Mouse (Mus musculus) stomach, embryonic 15.5 days (tissue): ENCODE data around the gene Zbtb20. TPM values are rescaled to one million over a fixed set of nuclear protein-coding genes. Genes with fewer than 3 reads are reported as not detected.

ENCODE experiments used
- ATAC-seq: fragments of 200-750 bp; cut with Nextera tagmentation; 2 replicates; pipeline ENCODE4 v1.8.0; 2017; ENCODE audit warnings: low read depth, moderate number of reproducible peaks, moderate TSS enrichment; ENCODE audit not compliant: insufficient read depth, low FRiP score
- H3K27ac ChIP-seq: fragments of 300-500 bp; sonication (generic); 2 replicates; pipeline ENCODE4 v1.5.1; 2015; ENCODE audit warnings: mild to moderate bottlenecking, inconsistent platforms
- H3K27me3 ChIP-seq: fragments of 300-500 bp; sonication (generic); replicated peaks from 2 replicates; pipeline ENCODE4 v1.6.1; 2015; ENCODE audit warnings: inconsistent platforms
- H3K36me3 ChIP-seq: fragments of 300-500 bp; sonication (generic); 2 replicates; pipeline ENCODE4 v1.6.1; 2015; ENCODE audit warnings: inconsistent platforms
- H3K4me1 ChIP-seq: fragments of 300-500 bp; sonication (generic); 2 replicates; pipeline ENCODE4 v1.6.1; 2015; ENCODE audit warnings: inconsistent platforms
- H3K4me2 ChIP-seq: fragments of 300-500 bp; sonication (generic); 2 replicates; pipeline ENCODE4 v1.6.1; 2015; ENCODE audit warnings: mild to moderate bottlenecking, inconsistent platforms
- H3K4me3 ChIP-seq: fragments of 300-500 bp; sonication (generic); replicated peaks from 2 replicates; pipeline ENCODE4 v1.5.1; 2015; ENCODE audit warnings: inconsistent platforms
- H3K9ac ChIP-seq: fragments of 300-500 bp; sonication (generic); 2 replicates; pipeline ENCODE4 v1.6.1; 2015; ENCODE audit warnings: inconsistent platforms
- H3K9me3 ChIP-seq: fragments of 300-500 bp; sonication (generic); 2 replicates; pipeline ENCODE4 v1.6.1; 2016; ENCODE audit warnings: inconsistent platforms
- WGBS: fragments of 180-500 bp; shearing (Covaris S2); methylation state at CpG from one replicate; pipeline ENCODE4 v1.1.7; 2015; 5-methylcytosine and 5-hydroxymethylcytosine counted together
- polyA plus RNA-seq: library from polyadenylated mRNA; unstranded; fragments of >200 nt; fragmentation: Nextera tagmentation; extraction: Ambion mirVana; gene quantifications from 2 replicates; pipeline ENCODE4 v1.2.1, GENCODE M21; 2015

Zbtb20 gene
- polyA plus RNA-seq, 1 experiment from 2014 or later = 23.4 TPM

DNA sequence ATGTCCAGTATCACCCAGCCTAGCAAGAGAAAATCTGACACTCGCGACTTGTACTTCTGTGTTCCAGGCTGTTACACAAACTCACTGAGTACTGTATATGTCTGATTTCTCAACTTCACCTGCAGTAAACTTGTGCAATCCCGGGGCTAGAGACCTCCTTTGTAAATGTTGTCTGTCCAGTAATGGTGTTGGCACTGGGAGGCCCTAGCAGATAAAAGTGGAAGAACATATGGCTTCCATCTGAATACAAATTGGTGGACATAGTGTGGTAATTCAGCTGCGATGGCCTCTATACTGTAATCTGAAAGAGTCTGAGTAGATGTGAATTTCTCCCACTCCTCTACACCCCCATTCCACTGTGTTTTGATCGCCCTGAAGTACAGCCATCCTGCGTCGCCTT, 359.6 kb downstream of the Zbtb20 start:
- Histone ChIP-seq H3K36me3 (no peaks in the 10 kb centered on the region), H3K27me3 (no peaks in the 10 kb centered on the region), H3K27ac (peak overlapping the region; percentile 23; the same call in 1 of the 2 replicates), H3K4me1 (no peaks in the 10 kb centered on the region), H3K9me3 (no peaks in the 10 kb centered on the region), H3K4me2 (peak overlapping the region; percentile 32), H3K9ac (no peak overlapping the region), H3K4me3 (no peak overlapping the region)
- 44% methylated on average over 7 of the region's 7 CpGs for WGBS
- ATAC-seq = no peak

DNA sequence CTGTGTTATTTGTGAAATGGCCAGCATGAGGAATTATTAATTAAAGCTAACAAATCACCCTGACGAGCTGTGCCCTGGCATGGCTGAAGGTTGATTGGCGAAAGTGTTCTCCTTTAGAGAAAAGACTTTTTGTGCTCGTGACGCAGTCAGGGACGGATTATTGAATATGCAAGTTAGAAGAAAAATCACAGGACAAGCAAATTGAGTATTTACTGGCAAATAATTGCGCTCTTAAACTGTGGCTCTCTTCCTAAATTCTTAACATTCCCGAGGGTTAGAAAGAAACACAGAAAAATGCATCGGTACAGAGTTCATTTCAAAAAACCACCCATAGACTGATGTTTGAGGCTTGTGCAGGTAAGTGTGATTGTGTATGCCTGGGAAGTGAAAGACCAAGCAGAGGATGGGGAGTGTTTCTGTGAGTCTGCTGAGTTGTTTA, 360.1 kb downstream of the Zbtb20 start:
- Histone ChIP-seq H3K4me2 (peak overlapping the region; percentile 32), H3K4me3 (no peak overlapping the region; the same call in 1 of the 2 replicates), H3K4me1 (no peaks in the 10 kb centered on the region), H3K9ac (no peak overlapping the region), H3K27ac (peak overlapping the region; percentile 23; the same call in 1 of the 2 replicates), H3K36me3 (no peaks in the 10 kb centered on the region), H3K27me3 (no peaks in the 10 kb centered on the region), H3K9me3 (no peaks in the 10 kb centered on the region)
- ATAC-seq = no peak
- 36% methylated on average over 8 of the region's 8 CpGs for WGBS

DNA sequence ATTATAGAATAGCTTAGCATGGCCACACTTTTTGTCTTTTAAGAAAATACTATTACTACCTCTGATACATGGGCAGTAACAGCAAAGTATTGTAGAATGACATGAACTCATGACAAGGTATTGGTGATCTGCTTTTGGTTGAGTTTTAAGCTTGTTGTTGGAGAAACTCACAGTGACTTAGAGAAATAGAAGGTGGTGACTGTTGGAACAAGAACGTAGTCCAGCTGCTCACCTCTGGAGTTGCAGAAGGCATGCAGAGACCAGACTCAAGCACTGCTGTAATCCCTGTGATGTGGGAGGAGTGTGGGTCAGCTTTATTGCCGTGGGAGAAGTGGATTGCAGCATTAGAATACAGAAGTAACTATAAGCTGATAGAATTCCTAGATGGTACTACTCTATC, 361.9 kb downstream of the Zbtb20 start:
- H3K27me3 ChIP-seq = no peaks in the 10 kb centered on the region

DNA sequence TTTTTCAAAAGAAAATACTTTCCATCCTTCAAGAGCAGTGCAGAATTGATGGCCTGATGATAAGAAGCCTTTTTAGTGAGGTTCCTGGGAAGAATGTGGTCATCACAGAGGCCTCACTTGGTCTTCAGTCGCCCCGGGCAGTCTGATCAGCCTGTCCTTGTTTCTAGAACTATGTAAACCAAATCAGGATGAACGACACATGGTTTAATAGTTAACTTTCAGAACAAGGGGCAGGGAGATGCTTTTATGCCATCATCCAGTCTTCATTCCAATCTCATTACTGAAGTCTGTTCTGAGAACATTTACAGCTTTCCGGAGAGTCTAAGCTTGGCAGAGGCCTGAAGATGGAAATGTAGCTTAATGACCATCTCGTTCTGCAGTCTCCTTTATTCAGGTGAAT, 371.3 kb downstream of the Zbtb20 start:
- H3K36me3 ChIP-seq = no peaks in the 10 kb centered on the region
- H3K4me3 ChIP-seq = no peak overlapping the region
- H3K27me3 ChIP-seq = no peaks in the 10 kb centered on the region
- no peak overlapping the region for H3K4me2 ChIP-seq
- 57% methylated on average over 5 of the region's 5 CpGs for WGBS
- H3K27ac ChIP-seq = no peak overlapping the region
- H3K9ac ChIP-seq = no peak overlapping the region
- H3K4me1 ChIP-seq = no peaks in the 10 kb centered on the region
- H3K9me3 ChIP-seq = no peaks in the 10 kb centered on the region
- no peak for ATAC-seq

More for the DNA sequence above, 361.9 kb downstream of the Zbtb20 start:
- Histone ChIP-seq H3K4me2 (no peak overlapping the region), H3K4me3 (no peak overlapping the region), H3K27ac (no peak overlapping the region), H3K36me3 (no peaks in the 10 kb centered on the region), H3K4me1 (no peaks in the 10 kb centered on the region), H3K9me3 (no peaks in the 10 kb centered on the region), H3K9ac (no peak overlapping the region)
- ATAC-seq = no peak
- WGBS = 67% methylated on average over 2 of the region's 2 CpGs

DNA sequence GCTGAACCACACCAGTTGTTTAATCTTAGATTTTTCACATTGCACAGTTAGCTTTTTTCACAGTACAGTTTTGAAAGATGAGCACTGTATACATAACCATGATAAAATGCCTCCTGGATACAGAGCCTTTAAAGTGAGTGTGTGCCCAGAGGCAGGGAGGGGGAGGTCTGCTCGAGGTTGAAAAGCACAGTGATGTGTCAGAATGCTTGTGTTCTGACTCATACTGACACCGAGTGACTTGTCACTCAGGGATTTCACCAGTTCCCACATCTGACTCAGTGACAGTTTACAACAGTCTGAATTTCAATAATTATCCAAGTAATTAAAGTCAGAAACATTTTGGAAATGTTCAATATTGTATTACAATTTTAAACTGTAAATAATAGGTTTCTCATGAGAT, 377.4 kb downstream of the Zbtb20 start:
- no peaks in the 10 kb centered on the region for H3K27me3 ChIP-seq
- no peaks in the 10 kb centered on the region for H3K4me1 ChIP-seq
- H3K9me3 ChIP-seq = no peaks in the 10 kb centered on the region
- H3K4me2 ChIP-seq = no peak overlapping the region
- no peak for ATAC-seq
- no peak overlapping the region for H3K9ac ChIP-seq
- 22% methylated on average over 2 of the region's 2 CpGs for WGBS
- no peak overlapping the region for H3K4me3 ChIP-seq
- H3K36me3 ChIP-seq = no peaks in the 10 kb centered on the region
- H3K27ac ChIP-seq = no peak overlapping the region

DNA sequence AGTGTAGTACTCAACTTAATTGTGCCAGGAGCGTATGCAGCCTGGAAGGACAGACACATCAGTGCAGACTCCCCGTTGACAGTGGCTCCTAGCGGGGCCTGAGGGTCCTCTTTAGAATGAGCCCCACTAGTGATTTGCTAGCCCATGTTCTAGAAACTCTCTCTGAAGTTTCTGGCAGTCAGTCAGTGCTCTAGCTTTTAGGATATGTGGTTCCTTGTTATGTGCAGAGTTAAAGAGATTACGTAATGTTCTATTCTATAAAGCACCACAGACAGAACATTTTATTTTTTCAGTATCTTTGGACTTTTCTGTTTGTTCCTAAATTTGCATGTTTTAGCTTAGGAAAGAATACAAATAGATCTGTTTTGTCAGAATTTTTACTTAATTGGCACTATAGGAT, 378.1 kb downstream of the Zbtb20 start:
- Histone ChIP-seq H3K4me1 (no peaks in the 10 kb centered on the region), H3K36me3 (no peaks in the 10 kb centered on the region), H3K4me3 (no peak overlapping the region), H3K9ac (no peak overlapping the region), H3K27me3 (no peaks in the 10 kb centered on the region), H3K4me2 (no peak overlapping the region), H3K9me3 (no peaks in the 10 kb centered on the region), H3K27ac (no peak overlapping the region)
- no peak for ATAC-seq
- 93% methylated on average over 4 of the region's 4 CpGs for WGBS

DNA sequence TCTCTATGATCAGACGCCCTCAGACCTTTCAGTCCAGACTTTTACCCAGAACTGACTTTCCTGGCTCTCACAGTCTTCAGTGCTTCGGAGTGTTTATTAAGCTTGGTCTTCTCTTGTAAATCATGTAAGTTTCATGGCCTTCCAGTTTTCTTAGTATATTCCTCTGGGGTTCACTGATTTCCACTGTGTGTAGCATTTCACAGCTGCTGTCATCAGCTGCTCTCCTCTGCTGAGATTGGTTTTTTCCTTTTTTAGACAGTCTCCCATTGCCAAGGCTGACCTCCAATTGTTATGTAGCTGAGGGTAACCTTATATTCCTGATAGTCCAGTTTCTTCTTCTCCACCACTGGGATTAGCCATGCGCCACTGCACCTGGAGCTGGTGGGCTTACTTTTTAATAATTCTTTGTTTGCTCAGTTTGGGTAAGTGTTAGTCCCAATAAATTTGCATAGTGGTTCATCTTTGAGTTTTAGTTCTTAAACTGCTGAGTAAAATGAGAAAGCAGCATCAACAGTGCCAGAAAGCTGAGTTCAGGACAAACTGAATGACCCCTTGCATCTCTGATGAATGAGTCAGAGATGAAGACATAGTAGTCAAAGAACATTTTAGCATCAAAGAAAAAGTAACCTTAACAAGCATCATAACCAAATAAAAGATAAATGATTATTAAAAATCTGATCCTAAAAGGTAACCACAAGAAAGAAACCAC, 380.7 kb downstream of the Zbtb20 start:
- Histone ChIP-seq H3K4me3 (no peak overlapping the region), H3K4me2 (no peak overlapping the region), H3K27ac (no peak overlapping the region), H3K36me3 (no peaks in the 10 kb centered on the region), H3K9me3 (no peaks in the 10 kb centered on the region), H3K4me1 (no peaks in the 10 kb centered on the region), H3K9ac (no peak overlapping the region), H3K27me3 (no peaks in the 10 kb centered on the region)
- ATAC-seq = no peak
- 86% methylated on average over 3 of the region's 3 CpGs for WGBS

DNA sequence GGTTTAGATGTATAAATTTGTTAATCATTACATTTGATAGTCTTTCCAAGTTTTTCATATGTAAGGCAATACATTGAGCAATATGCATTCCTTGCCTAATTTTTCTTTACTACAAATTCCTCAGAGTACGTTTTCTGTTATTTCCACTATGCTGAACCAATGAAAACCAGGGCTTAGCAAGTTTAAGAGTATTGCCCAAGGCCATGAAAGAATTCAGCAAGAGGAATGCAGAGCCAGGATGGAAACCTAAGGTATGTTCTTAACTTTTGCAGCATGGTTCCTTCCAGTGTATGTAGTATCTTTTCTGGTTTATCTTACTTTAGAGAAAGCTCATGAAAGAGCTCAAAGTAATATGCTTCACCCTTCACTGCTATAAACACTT, 381.2 kb downstream of the Zbtb20 start:
- Histone ChIP-seq H3K4me3 (no peak overlapping the region), H3K27me3 (no peaks in the 10 kb centered on the region), H3K36me3 (no peaks in the 10 kb centered on the region), H3K4me2 (no peak overlapping the region), H3K27ac (no peak overlapping the region), H3K9ac (no peak overlapping the region), H3K9me3 (no peaks in the 10 kb centered on the region), H3K4me1 (no peaks in the 10 kb centered on the region)
- ATAC-seq = no peak
- WGBS = 65% methylated on average over 1 of the region's 1 CpGs

DNA sequence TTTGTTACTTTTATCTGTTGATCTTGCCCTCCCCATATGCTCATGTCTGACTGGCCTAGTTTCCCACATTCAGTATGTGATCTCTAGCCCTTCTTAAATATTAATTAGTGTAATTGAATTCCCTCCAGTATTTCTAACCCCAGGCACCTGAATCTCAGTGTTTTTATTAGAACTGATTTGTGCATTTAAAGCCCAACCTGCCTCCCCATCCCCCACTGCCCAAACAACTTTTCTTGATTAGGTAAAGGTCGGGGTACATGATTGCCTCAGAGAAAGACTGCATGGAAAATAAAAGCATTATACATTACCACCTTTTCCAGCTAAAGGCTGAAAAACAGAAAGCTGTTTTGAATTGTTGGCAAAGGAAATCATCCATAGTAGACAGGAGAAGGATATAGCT, 383.8 kb downstream of the Zbtb20 start:
- Histone ChIP-seq H3K4me1 (no peaks in the 10 kb centered on the region), H3K36me3 (no peaks in the 10 kb centered on the region), H3K27ac (no peak overlapping the region), H3K9ac (no peak overlapping the region), H3K9me3 (no peaks in the 10 kb centered on the region), H3K4me2 (no peak overlapping the region), H3K27me3 (no peaks in the 10 kb centered on the region), H3K4me3 (no peak overlapping the region)
- ATAC-seq = no peak
- 55% methylated on average over 1 of the region's 1 CpGs for WGBS

DNA sequence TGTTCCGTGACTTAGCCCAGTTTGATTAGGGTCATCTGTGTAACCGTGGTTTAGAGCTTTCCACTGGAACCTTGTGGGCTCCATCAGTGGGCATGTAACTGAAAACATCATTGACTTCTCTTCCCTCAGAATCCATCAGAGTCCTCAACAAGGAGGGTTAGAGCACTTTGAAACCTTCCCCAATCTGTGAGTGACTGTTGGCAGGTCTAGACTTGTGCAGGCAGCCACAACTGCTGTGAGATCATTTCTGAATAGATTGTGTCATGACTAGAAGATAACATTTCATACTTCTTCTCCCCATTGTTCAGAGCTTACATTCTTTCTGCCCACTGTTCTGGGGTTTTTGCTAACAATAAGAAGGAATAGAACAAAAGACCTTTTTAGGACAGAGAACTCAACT, 385.2 kb downstream of the Zbtb20 start:
- H3K4me3 ChIP-seq = no peak overlapping the region
- H3K4me2 ChIP-seq = no peak overlapping the region
- H3K27ac ChIP-seq = no peak overlapping the region
- H3K9ac ChIP-seq = no peak overlapping the region
- H3K27me3 ChIP-seq = no peaks in the 10 kb centered on the region
- 73% methylated on average over 2 of the region's 2 CpGs for WGBS
- no peaks in the 10 kb centered on the region for H3K4me1 ChIP-seq
- ATAC-seq = no peak
- H3K36me3 ChIP-seq = no peaks in the 10 kb centered on the region
- no peaks in the 10 kb centered on the region for H3K9me3 ChIP-seq

DNA sequence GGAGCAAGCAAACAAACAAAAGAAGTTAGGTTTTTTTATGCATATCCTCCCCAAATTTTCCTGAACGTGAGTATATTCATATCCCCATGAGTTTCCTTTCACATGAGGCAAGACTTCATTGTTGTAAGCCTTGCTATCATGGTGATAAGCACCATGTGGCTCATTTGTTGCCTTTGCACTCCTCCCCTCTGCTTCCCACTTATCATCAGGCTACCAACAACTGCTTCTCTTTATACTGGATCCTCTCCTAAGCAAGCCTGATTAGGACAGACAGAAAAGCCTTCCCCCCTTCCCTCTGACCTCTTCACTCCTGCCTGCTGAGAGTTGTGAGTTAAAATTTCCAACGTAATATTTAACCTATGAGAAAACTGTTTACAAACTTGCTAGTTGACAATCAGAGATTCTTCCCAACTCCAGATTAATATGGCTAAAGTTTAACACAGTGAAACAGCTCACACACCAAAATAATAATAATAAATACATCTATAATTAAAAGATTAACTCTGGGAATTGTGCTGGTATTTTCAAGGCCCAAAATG, 398.4 kb downstream of the Zbtb20 start:
- no peak for ATAC-seq
- H3K4me3 ChIP-seq = no peak overlapping the region
- no peaks in the 10 kb centered on the region for H3K27me3 ChIP-seq
- H3K36me3 ChIP-seq = no peaks in the 10 kb centered on the region
- H3K9ac ChIP-seq = no peak overlapping the region
- H3K27ac ChIP-seq = no peak overlapping the region
- 29% methylated on average over 2 of the region's 2 CpGs for WGBS
- no peaks in the 10 kb centered on the region for H3K4me1 ChIP-seq
- no peaks in the 10 kb centered on the region for H3K9me3 ChIP-seq
- H3K4me2 ChIP-seq = no peak overlapping the region

DNA sequence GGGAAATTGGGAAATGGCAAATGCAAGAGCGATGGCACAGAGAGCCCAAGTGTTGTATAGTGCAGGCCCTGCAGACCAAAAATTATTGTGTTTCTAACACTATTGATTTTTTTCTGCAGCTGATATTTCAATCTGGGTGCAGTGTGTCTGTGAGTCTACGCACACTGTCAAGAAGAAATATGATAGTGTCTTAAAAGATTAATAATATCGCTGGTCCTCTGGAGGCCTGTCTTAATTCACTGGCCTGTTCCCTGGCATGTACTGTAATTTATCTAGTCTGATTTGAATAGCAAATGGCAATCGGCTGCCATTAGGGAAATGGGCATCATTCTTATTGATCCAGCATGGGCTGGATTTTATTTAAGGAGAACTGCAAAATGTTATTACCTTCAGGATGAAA, 401.1 kb downstream of the Zbtb20 start:
- Histone ChIP-seq H3K9ac (no peak overlapping the region), H3K36me3 (no peaks in the 10 kb centered on the region), H3K27me3 (no peaks in the 10 kb centered on the region), H3K27ac (no peak overlapping the region), H3K4me2 (no peak overlapping the region), H3K9me3 (no peaks in the 10 kb centered on the region), H3K4me3 (no peak overlapping the region), H3K4me1 (no peaks in the 10 kb centered on the region)
- no peak for ATAC-seq
- 75% methylated on average over 4 of the region's 4 CpGs for WGBS

DNA sequence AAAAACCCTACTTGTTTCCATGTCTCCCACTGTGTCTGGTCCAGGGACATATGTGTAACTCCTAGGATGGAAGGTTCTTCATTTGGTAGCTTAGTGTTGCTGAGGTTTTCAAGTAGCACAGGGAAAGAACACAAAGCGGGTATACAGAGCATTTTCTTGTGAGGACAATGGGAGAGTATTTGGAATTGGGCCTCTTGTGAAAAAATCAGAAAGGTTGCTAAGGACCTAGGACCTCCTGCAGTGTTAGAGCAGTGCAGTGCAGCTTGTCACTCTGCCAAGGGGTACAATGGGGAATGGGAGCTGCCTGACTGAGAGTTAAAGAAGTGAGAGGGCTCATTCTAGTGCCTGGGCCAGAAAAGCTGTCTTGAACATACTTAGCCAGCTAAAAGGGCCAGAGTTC, 410.6 kb downstream of the Zbtb20 start:
- no peak for ATAC-seq
- Histone ChIP-seq H3K27me3 (no peaks in the 10 kb centered on the region), H3K9ac (no peak overlapping the region), H3K4me1 (no peaks in the 10 kb centered on the region), H3K4me2 (no peak overlapping the region), H3K36me3 (no peaks in the 10 kb centered on the region), H3K4me3 (no peak overlapping the region), H3K9me3 (no peaks in the 10 kb centered on the region), H3K27ac (no peak overlapping the region)
- 91% methylated on average over 1 of the region's 1 CpGs for WGBS
